Mouse (Mus musculus) cortical plate, adult 2 months (tissue): ENCODE data around the gene Clec1a. TPM values are rescaled to one million over a fixed set of nuclear protein-coding genes. Genes with fewer than 3 reads are reported as not detected.

Source experiments
- H3K27ac ChIP-seq: fragments of 200-500 bp; 2 replicates; pipeline ENCODE4 v1.5.1; 2012; ENCODE audit warnings: low read length, control low read depth, inconsistent platforms; ENCODE audit not compliant: insufficient read depth
- H3K4me1 ChIP-seq: fragments of 200-500 bp; 2 replicates; pipeline ENCODE4 v1.6.1; 2011; ENCODE audit warnings: low read length; ENCODE audit not compliant: control insufficient read depth, insufficient read depth
- H3K4me3 ChIP-seq: fragments of 200-500 bp; 2 replicates; pipeline ENCODE4 v1.5.1; 2011; ENCODE audit warnings: mild to moderate bottlenecking, low read length, control low read depth; ENCODE audit not compliant: insufficient read depth
- CTCF ChIP-seq: fragments of 200-500 bp; IDR thresholded peaks from 2 replicates; pipeline ENCODE4 v1.5.1; 2011; ENCODE audit warnings: mild to moderate bottlenecking, control low read depth, low read length; ENCODE audit not compliant: insufficient read depth; ENCODE audit errors: extremely low read depth
- POLR2A ChIP-seq: fragments of 200-500 bp; IDR thresholded peaks from 2 replicates; pipeline ENCODE4 v1.6.1; 2011; ENCODE audit warnings: mild to moderate bottlenecking, low read length, control low read depth; ENCODE audit not compliant: insufficient read depth; ENCODE audit errors: extremely low read depth
- polyA plus RNA-seq: library from polyadenylated mRNA; depleted of rRNA; stranded (reverse); fragments of >200 nt; gene quantifications from 2 replicates; pipeline ENCODE4 v1.2.3, GENCODE M21; 2012

The Clec1a gene
- polyA plus RNA-seq, 1 experiment, result 0.73 TPM

DNA sequence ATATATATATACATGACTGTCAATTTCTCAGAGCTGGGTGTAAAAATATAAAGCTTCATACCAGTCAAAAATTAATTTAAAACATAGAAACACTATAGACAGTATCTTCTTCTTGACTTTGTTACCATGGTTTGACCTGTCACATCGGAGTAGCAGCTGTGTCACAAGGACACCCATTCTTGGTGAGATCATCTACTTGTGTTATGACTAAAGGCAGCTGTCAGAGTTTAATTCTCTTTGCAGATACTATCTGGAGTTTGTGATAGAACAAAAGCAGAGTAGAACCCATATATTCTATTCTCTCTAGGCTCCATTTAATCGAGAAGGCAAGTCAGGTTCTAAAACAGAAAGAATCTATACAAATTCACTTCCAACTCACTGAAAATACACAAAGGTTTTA lies 13.8 kb downstream of the Clec1a start:
- no peaks in the 10 kb centered on the region for H3K4me1 ChIP-seq
- TF ChIP-seq CTCF (no peak), POLR2A (no peak)
- H3K27ac ChIP-seq, result no peak overlapping the region
- H3K4me3 ChIP-seq, result no peak overlapping the region

GRCm38 (mm10) chr6:129436025-129436424 lies 15.8 kb downstream of the Clec1a start:
- H3K4me3 ChIP-seq, result no peak overlapping the region
- H3K4me1 ChIP-seq, result no peaks in the 10 kb centered on the region
- TF ChIP-seq POLR2A (no peak), CTCF (no peak)
- no peak overlapping the region for H3K27ac ChIP-seq

- H3K27ac ChIP-seq, result no peak overlapping the region
- TF ChIP-seq CTCF (no peak), POLR2A (no peak)
- H3K4me3 ChIP-seq, result no peak overlapping the region
- H3K4me1 ChIP-seq, result no peaks in the 10 kb centered on the region
These were observed 17.6 kb downstream of the Clec1a start for GRCm38 (mm10) chr6:129434239-129434638.

DNA sequence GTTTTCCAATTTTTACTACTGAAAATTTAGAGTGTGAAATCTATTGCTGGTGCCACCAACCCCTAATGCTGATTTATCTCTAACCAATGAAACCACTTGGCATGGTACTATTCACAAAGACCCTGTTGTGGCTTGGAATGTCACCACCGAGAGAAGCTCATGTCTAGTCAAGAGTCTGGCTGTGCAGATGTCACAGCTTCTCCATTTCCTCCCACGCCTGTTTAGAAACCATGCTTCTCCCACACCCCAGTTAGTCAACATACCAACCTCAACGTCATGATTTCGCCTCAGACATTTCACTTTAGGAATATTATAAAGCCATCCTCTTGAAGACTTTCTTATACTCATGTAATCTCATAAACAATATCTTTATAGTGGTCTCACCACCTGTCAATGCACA lies 24.5 kb downstream of the Clec1a start:
- no peak overlapping the region for H3K4me3 ChIP-seq
- H3K4me1 ChIP-seq, result no peaks in the 10 kb centered on the region
- TF ChIP-seq CTCF (no peak), POLR2A (no peak)
- no peak overlapping the region for H3K27ac ChIP-seq

- Histone ChIP-seq H3K4me3 (no peak overlapping the region), H3K27ac (no peak overlapping the region), H3K4me1 (no peaks in the 10 kb centered on the region)
- TF ChIP-seq POLR2A, result no peak
- no peak for TF ChIP-seq CTCF
These were observed 26.0 kb downstream of the Clec1a start for GRCm38 (mm10) chr6:129425812-129426211.

DNA sequence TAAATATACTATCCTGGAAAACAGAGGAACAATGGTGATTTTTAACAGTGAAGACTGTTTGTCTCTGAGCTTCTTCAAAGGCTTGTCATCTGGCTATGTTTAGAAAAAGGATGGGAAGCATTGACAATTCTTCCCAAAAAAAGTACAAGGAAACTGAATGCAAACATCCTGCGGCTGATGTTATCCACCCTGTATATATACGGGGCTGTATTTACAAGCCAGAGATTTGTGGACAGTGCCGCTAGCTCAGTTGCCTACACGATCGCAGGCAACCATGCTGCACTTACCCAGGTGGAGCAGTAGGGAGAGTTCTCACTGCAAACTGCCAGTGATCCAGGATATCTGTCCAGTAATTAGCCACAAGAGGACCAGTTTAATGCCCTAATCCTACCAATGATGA lies 26.6 kb downstream of the Clec1a start:
- Histone ChIP-seq H3K4me3 (no peak overlapping the region), H3K27ac (peak overlapping the region; percentile 17; the same call in 1 of the 2 replicates), H3K4me1 (no peaks in the 10 kb centered on the region)

DNA sequence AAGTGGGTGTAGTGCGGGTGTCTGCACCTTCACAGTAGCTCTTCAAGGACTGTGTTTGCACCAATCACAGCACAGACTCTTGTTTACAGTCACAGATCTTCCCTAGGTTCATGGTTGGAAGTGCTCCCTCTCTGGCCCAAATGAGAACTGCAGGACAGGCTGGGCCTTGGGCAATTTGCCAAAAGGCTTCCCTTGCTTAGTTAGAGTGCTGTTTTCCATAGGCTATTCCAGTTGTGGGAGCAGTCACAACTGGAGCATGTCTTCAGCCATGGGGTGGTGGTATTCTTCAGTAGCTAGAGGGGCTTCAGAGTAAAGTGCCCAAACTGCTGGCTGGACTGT lies 28.1 kb downstream of the Clec1a start:
- Histone ChIP-seq H3K4me3 (no peak overlapping the region), H3K4me1 (no peaks in the 10 kb centered on the region), H3K27ac (no peak overlapping the region)
- TF ChIP-seq POLR2A (no peak), CTCF (peak; percentile 78)

More for the DNA sequence above, 26.6 kb downstream of the Clec1a start:
- TF ChIP-seq CTCF, result no peak
- TF ChIP-seq POLR2A, result no peak

- H3K27ac ChIP-seq, result no peak overlapping the region
- H3K4me1 ChIP-seq, result no peaks in the 10 kb centered on the region
- TF ChIP-seq POLR2A, result no peak
- TF ChIP-seq CTCF, result no peak
- H3K4me3 ChIP-seq, result no peak overlapping the region
These were observed 28.6 kb downstream of the Clec1a start for GRCm38 (mm10) chr6:129423040-129423733.

- H3K4me1 ChIP-seq, result no peaks in the 10 kb centered on the region
- no peak overlapping the region for H3K27ac ChIP-seq
- TF ChIP-seq POLR2A, result no peak
- TF ChIP-seq CTCF, result no peak
- no peak overlapping the region for H3K4me3 ChIP-seq
These were observed 29.5 kb downstream of the Clec1a start for GRCm38 (mm10) chr6:129422311-129422710.

GRCm38 (mm10) chr6:129414177-129414576 lies 37.6 kb downstream of the Clec1a start:
- H3K4me1 ChIP-seq, result no peaks in the 10 kb centered on the region
- TF ChIP-seq CTCF, result no peak
- TF ChIP-seq POLR2A, result no peak
- no peak overlapping the region for H3K27ac ChIP-seq
- no peak overlapping the region for H3K4me3 ChIP-seq
